Mouse (Mus musculus) midbrain, embryonic 16.5 days (tissue): ENCODE results near the gene Acox3. TPM values are rescaled to one million over a fixed set of nuclear protein-coding genes. Genes with fewer than 3 reads are reported as not detected.

ENCODE experiments used
- ATAC-seq: fragments of 200-750 bp; cut with Nextera tagmentation; 2 replicates; pipeline ENCODE4 v1.8.0; 2017; ENCODE audit warnings: moderate TSS enrichment
- H3K27ac ChIP-seq: fragments of 300-500 bp; sonication (generic); 2 replicates; pipeline ENCODE4 v1.5.1; 2014; ENCODE audit warnings: mild to moderate bottlenecking, low read length, mixed read lengths
- H3K27me3 ChIP-seq: fragments of 300-500 bp; sonication (generic); 2 replicates; pipeline ENCODE4 v1.6.1; 2014; ENCODE audit warnings: low read depth, low read length, mixed read lengths; ENCODE audit not compliant: control insufficient read depth, insufficient read depth
- H3K36me3 ChIP-seq: fragments of 300-500 bp; sonication (generic); 2 replicates; pipeline ENCODE4 v1.6.1; 2014; ENCODE audit warnings: mild to moderate bottlenecking, low read length, moderate library complexity, mixed read lengths; ENCODE audit not compliant: control insufficient read depth, insufficient read depth
- H3K4me1 ChIP-seq: fragments of 300-500 bp; sonication (generic); 2 replicates; pipeline ENCODE4 v1.6.1; 2014; ENCODE audit warnings: mild to moderate bottlenecking, low read length, mixed read lengths; ENCODE audit not compliant: control insufficient read depth, insufficient read depth
- H3K4me2 ChIP-seq: fragments of 300-500 bp; sonication (generic); 2 replicates; pipeline ENCODE4 v1.6.1; 2014; ENCODE audit warnings: mild to moderate bottlenecking, low read length, mixed read lengths
- H3K4me3 ChIP-seq: fragments of 300-500 bp; sonication (generic); 2 replicates; pipeline ENCODE4 v1.5.1; 2014; ENCODE audit warnings: low read depth, mild to moderate bottlenecking, low read length, moderate library complexity, mixed read lengths
- H3K9ac ChIP-seq: fragments of 300-500 bp; sonication (generic); 2 replicates; pipeline ENCODE4 v1.6.1; 2014; ENCODE audit warnings: low read depth, low read length, mixed read lengths
- H3K9me3 ChIP-seq: fragments of 300-500 bp; sonication (generic); replicated peaks from 2 replicates; pipeline ENCODE4 v1.6.1; 2014; ENCODE audit warnings: mild to moderate bottlenecking, low read length, mixed read lengths; ENCODE audit not compliant: control insufficient read depth, poor library complexity, severe bottlenecking
- WGBS: fragments of 180-500 bp; shearing (Covaris S2); extraction: QIAGEN DNeasy Blood & Tissue Kit; methylation state at CpG from one replicate; pipeline ENCODE4 v1.1.7; 2014; 5-methylcytosine and 5-hydroxymethylcytosine counted together
- polyA plus RNA-seq: library from polyadenylated mRNA; unstranded; fragments of >200 nt; fragmentation: Nextera tagmentation; extraction: Ambion mirVana; gene quantifications from 2 replicates; pipeline ENCODE4 v1.2.1, GENCODE M21; 2015

Gene Acox3
- polyA plus RNA-seq, 1 experiment from 2014 or later = 14.2 TPM

DNA sequence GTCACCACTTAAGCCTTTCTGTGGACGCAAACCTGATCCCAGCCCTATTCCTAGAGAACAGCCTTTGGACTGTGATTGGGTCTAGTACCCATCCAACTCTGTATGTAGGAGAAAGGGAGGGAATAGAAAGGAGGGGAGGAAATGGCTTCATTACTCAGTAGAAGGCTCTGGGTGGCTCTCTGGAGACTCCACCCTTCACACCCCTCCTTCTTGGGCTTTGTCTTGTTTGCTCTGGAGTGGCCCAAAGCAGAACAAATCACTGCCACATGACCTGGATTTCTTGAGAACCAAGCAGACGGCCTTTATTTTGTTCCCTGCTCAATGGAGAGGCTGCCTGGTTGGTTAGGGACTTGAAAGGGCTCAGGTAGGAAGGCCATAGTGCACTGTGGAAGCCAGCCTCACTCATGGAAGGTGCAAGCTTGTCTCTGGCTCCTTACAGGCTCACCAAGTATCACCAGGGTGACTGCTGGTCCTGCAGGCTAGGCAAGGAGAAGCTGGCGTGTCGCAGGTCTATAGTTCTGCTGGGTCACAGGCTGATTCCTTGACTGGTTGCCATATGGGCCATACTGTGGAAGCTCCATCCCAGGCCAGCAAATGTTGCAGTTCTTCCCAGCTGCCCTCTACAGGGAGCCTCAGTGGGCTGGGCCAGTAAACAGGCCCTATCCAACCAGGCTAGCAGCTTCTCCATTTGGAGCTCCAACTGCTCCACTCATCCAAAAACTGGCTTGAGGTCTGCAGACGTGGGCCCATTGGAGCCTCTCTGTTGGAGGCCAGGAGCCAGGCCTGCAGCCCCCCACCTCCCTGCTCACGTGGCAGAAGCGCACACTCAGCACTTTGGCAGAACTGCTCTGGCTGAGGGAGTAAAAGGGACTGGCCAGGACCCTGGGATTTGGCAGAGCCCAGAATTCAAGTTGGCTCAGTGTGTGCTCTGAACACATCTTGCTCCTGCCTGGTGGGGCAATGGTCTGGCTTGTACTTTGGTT is 30.7 kb upstream of the Acox3 start:
- no peak overlapping the region for H3K4me2 ChIP-seq
- H3K4me3 ChIP-seq = no peak overlapping the region
- no peak overlapping the region for H3K27ac ChIP-seq
- no peak for ATAC-seq
- no peaks in the 10 kb centered on the region for H3K4me1 ChIP-seq
- no peak overlapping the region for H3K9ac ChIP-seq
- WGBS = 53% methylated on average over 7 of the region's 7 CpGs
- H3K9me3 ChIP-seq = no peaks in the 10 kb centered on the region
- peaks cover 13% of the 10 kb centered on the region for H3K36me3 ChIP-seq
- no peaks in the 10 kb centered on the region for H3K27me3 ChIP-seq

- WGBS = 78% methylated on average over 4 of the region's 4 CpGs
- no peak overlapping the region for H3K4me2 ChIP-seq
- no peak overlapping the region for H3K9ac ChIP-seq
- H3K9me3 ChIP-seq = no peaks in the 10 kb centered on the region
- H3K27ac ChIP-seq = no peak overlapping the region
- H3K4me3 ChIP-seq = no peak overlapping the region
- no peak for ATAC-seq
- H3K36me3 ChIP-seq = peaks cover 14% of the 10 kb centered on the region
- H3K4me1 ChIP-seq = no peaks in the 10 kb centered on the region
- H3K27me3 ChIP-seq = no peaks in the 10 kb centered on the region
These were observed 29.9 kb upstream of the Acox3 start for GRCm38 (mm10) chr5:35552838-35553539.

DNA sequence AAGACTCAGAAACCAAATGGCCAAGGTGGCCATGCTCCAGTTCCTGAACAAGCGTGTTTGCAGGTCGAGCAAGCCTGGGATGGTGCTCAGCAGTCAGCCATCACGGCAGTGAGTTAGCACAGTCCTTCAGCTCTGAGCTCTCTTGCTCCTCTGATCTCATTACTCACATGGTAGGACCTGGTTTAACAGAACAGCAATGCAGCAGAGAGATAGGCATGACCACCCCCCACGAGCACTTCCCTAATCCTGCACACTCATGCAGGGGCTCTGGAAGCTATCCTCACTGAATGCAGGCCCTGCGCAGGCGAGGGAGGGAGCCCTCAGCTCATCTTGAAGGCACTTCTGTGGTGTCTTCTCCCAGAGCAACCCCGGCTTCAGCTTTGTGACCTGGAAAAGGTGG is 26.4 kb upstream of the Acox3 start:
- H3K4me2 ChIP-seq = no peak overlapping the region
- WGBS = 86% methylated on average over 7 of the region's 7 CpGs
- H3K4me1 ChIP-seq = no peaks in the 10 kb centered on the region
- no peak overlapping the region for H3K4me3 ChIP-seq
- H3K36me3 ChIP-seq = peaks cover 17% of the 10 kb centered on the region
- no peak for ATAC-seq
- H3K9ac ChIP-seq = no peak overlapping the region
- no peaks in the 10 kb centered on the region for H3K27me3 ChIP-seq
- no peak overlapping the region for H3K27ac ChIP-seq
- no peaks in the 10 kb centered on the region for H3K9me3 ChIP-seq

DNA sequence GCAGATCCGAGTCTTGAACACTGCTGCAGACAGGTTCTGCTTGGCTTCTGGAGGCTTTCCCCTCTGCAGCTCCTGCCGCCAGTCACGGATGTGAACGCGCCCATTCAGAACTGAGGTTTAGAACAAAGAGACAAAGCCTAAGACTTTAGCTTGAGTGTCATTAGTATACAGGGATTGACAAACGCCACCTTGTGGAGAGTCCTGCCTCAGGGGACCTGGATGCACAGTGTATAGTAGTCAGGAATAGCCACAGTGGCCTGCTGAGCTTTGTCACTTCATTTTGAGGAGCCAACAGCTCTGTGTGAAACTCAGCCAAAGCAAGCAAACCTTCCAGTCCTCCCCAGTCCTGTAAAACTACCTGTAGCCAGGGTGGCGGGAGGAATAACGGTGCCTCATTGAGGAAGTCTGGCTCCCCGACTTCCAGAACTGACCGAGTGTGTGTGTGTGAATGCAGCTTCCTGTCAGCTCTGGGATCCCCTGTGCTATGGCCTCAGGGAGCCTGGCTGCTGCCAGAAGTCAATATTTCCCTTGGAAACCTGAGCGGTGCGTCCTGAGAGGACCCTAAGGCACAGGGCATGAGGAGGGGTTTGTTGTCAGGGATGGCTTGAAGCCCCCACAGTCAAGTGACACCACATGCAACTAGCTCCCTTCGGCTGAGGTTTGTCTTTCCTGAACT is 24.8 kb upstream of the Acox3 start:
- Histone ChIP-seq H3K4me2 (no peak overlapping the region), H3K27me3 (no peaks in the 10 kb centered on the region), H3K4me1 (no peaks in the 10 kb centered on the region), H3K27ac (no peak overlapping the region; the same call in 1 of the 2 replicates), H3K36me3 (peaks cover 20% of the 10 kb centered on the region), H3K9ac (no peak overlapping the region), H3K4me3 (no peak overlapping the region), H3K9me3 (no peaks in the 10 kb centered on the region)
- ATAC-seq = no peak
- 61% methylated on average over 13 of the region's 13 CpGs for WGBS

DNA sequence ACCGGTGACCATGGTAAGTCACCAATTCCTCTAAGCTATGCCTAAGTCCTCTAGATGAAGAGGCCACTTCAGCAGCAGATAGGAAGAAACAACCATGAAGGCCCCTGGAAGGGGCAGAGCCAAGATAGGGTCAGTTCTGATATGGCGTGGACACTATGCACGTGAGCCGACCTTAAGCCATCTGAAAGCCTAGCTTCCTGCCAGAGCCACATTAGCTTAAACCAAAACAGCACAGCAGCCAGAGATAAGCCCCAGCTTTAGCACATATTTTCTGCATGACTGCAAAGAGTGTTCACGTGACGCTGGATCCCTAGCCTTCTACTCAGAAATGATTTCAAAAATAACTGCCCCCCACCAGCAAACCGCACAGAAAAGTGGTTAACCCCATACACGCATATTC is 23.4 kb upstream of the Acox3 start:
- no peak for ATAC-seq
- no peaks in the 10 kb centered on the region for H3K4me1 ChIP-seq
- H3K4me2 ChIP-seq = no peak overlapping the region
- H3K36me3 ChIP-seq = peaks cover 30% of the 10 kb centered on the region
- H3K27ac ChIP-seq = no peak overlapping the region
- no peaks in the 10 kb centered on the region for H3K27me3 ChIP-seq
- no peaks in the 10 kb centered on the region for H3K9me3 ChIP-seq
- no peak overlapping the region for H3K9ac ChIP-seq
- H3K4me3 ChIP-seq = no peak overlapping the region
- 79% methylated on average over 8 of the region's 8 CpGs for WGBS

- H3K36me3 ChIP-seq = peaks cover 29% of the 10 kb centered on the region
- H3K4me2 ChIP-seq = no peak overlapping the region
- H3K27me3 ChIP-seq = no peaks in the 10 kb centered on the region
- H3K4me1 ChIP-seq = no peaks in the 10 kb centered on the region
- H3K9me3 ChIP-seq = no peaks in the 10 kb centered on the region
- no peak overlapping the region for H3K4me3 ChIP-seq
- WGBS = 96% methylated on average over 2 of the region's 2 CpGs
- no peak for ATAC-seq
- no peak overlapping the region for H3K27ac ChIP-seq
- H3K9ac ChIP-seq = no peak overlapping the region
These were observed 20.2 kb upstream of the Acox3 start for GRCm38 (mm10) chr5:35562616-35563015.

DNA sequence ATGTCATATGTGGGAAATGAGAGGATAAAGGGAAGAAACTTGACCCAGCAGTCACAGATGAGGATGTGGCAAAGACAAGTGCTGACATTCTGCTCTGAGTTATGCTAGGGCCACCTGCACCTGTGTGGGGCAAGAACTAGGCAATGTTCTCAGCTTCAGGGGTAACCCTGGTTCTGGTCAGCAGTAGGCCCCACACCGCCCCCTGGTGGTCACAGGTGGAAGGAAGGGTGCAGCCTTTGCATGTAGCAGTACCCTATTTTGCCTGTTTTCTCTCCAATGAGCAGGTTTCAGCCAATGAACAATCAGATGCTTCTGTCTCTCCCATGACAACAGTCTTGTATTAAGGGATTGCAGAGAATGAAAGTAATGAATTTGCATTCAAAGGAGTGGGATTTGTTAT is 19.4 kb upstream of the Acox3 start:
- WGBS = 0% methylated on average over 1 of the region's 1 CpGs

DNA sequence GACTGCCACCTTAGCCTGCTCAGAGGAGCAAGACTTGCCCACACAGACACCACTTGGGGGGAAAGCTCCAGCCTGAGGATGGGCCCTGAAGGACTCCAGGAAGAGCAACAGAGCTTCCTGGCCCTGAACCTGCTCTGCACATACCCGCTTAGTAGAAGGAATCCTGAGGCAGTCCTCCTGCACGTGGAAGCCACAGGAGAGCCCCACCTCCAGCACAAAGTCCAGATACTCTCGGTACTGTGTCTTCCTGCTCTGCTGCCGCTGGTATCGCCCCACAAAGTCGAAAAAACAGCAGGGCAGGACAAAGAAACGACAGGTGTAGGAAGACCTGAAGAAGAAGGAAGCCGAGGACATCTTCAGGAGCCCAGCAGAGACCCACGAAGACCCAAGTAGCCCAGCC is 17.6 kb upstream of the Acox3 start:
- H3K9ac ChIP-seq = no peak overlapping the region
- no peak overlapping the region for H3K4me2 ChIP-seq
- no peaks in the 10 kb centered on the region for H3K9me3 ChIP-seq
- H3K27me3 ChIP-seq = no peaks in the 10 kb centered on the region
- H3K27ac ChIP-seq = no peak overlapping the region
- no peaks in the 10 kb centered on the region for H3K4me1 ChIP-seq
- peaks cover 37% of the 10 kb centered on the region for H3K36me3 ChIP-seq
- WGBS = 94% methylated on average over 9 of the region's 9 CpGs
- ATAC-seq = no peak
- H3K4me3 ChIP-seq = no peak overlapping the region

More for the DNA sequence above, 19.4 kb upstream of the Acox3 start:
- Histone ChIP-seq H3K27ac (no peak overlapping the region), H3K27me3 (no peaks in the 10 kb centered on the region), H3K4me1 (no peaks in the 10 kb centered on the region), H3K36me3 (peaks cover 30% of the 10 kb centered on the region), H3K9me3 (no peaks in the 10 kb centered on the region), H3K4me3 (no peak overlapping the region), H3K4me2 (no peak overlapping the region), H3K9ac (no peak overlapping the region)
- ATAC-seq = no peak
